Mouse (Mus musculus): Measurements from ENCODE around the gene Rarg.
A peak's percentile ranks its signal among the peaks of the same experiment; 100 is the strongest.

Rarg gene

GRCm38 (mm10) chr15:102257202-102258075 is at the start of gene Rarg:
Gene Rarg (minus strand): TSS chr15:102257517.
- peak; percentile 69 for DNase-seq (ENCODE audit: low spot score)

- DNase-seq (ENCODE audit: low spot score): no peak
These were observed 45.2 kb upstream of the Rarg start for GRCm38 (mm10) chr15:102302542-102302941.

GRCm38 (mm10) chr15:102296368-102297006 is 39.2 kb upstream of the Rarg start:
- DNase-seq (ENCODE audit: low spot score): no peak

GRCm38 (mm10) chr15:102295633-102296367 is 38.5 kb upstream of the Rarg start, which contains the start of gene Espl1:
Gene Espl1 (plus strand): TSS chr15:102296266.
- DNase-seq (ENCODE audit: low spot score): peak; percentile 90

GRCm38 (mm10) chr15:102287395-102287794 is 30.1 kb upstream of the Rarg start:
- peak; percentile 79 for DNase-seq (ENCODE audit: low spot score)

- DNase-seq (ENCODE audit: low spot score): no peak
These were observed 26.3 kb upstream of the Rarg start for GRCm38 (mm10) chr15:102283648-102284047.

GRCm38 (mm10) chr15:102282463-102283292 is 25.4 kb upstream of the Rarg start:
- DNase-seq (ENCODE audit: low spot score): no peak

GRCm38 (mm10) chr15:102280623-102281022 is 23.3 kb upstream of the Rarg start:
- no peak for DNase-seq (ENCODE audit: low spot score)

- DNase-seq (ENCODE audit: low spot score): no peak
These were observed 22.6 kb upstream of the Rarg start for GRCm38 (mm10) chr15:102279783-102280520.

- peak; percentile 92 for DNase-seq (ENCODE audit: low spot score)
These were observed 21.9 kb upstream of the Rarg start, which contains the start of gene Mfsd5 for GRCm38 (mm10) chr15:102279092-102279782. Gene Mfsd5 (plus strand): TSS chr15:102279454.

GRCm38 (mm10) chr15:102278726-102279091 is 21.4 kb upstream of the Rarg start:
- DNase-seq (ENCODE audit: low spot score): no peak

GRCm38 (mm10) chr15:102273982-102274716 is 16.8 kb upstream of the Rarg start:
- DNase-seq (ENCODE audit: low spot score): no peak

GRCm38 (mm10) chr15:102271441-102271840 is 14.1 kb upstream of the Rarg start:
- DNase-seq (ENCODE audit: low spot score): no peak

GRCm38 (mm10) chr15:102270274-102270960 is 13.1 kb upstream of the Rarg start, which contains the start of gene Gm9918:
Gene Gm9918 (plus strand): TSS chr15:102270563.
- DNase-seq (ENCODE audit: low spot score): no peak

- DNase-seq (ENCODE audit: low spot score): no peak
These were observed 8.2 kb upstream of the Rarg start for GRCm38 (mm10) chr15:102265548-102265947.

GRCm38 (mm10) chr15:102263037-102263436 is 5.7 kb upstream of the Rarg start:
- no peak for DNase-seq (ENCODE audit: low spot score)

GRCm38 (mm10) chr15:102262582-102262981 is 5.3 kb upstream of the Rarg start:
- no peak for DNase-seq (ENCODE audit: low spot score)

- no peak for DNase-seq (ENCODE audit: low spot score)
These were observed 1.4 kb upstream of the Rarg start for GRCm38 (mm10) chr15:102258581-102259253.
